Mouse (Mus musculus): ENCODE results near the gene Nxpe2. TPM values are rescaled to one million over a fixed set of nuclear protein-coding genes. Genes with fewer than 3 reads are reported as not detected.
A peak's percentile ranks its signal among the peaks of the same experiment; 100 is the strongest.
"Not testable (repeated sequence)": the region's sequence is repeated elsewhere in the genome, so short reads cannot be mapped to it uniquely, and the experiment has no call there.

The Nxpe2 gene
- polyA plus RNA-seq, 1 experiment, result 1.4 TPM

GRCm38 (mm10) chr9:48303564-48303963, 49.7 kb downstream of the Nxpe2 start:
- 0 out of 2 replicates have a peak, but pooled peaks have one; percentile 5 for TF ChIP-seq CTCF (conservative IDR thresholded peaks at IDR 0.05; ENCODE audit: insufficient read depth, insufficient read length, low read depth, low read length)
- not testable (repeated sequence) for H3K27ac ChIP-seq (ENCODE audit: insufficient read depth, low read depth, low read length); H3K36me3 ChIP-seq (ENCODE audit: control insufficient read depth, insufficient read depth, low read length); H3K4me1 ChIP-seq (ENCODE audit: control insufficient read depth, insufficient read depth, low read length); H3K27me3 ChIP-seq (replicated peaks; ENCODE audit: control insufficient read depth, insufficient read depth, low read length); H3K4me3 ChIP-seq (ENCODE audit: insufficient read depth, low read depth, low read length)
- DNase-seq, result peak; percentile 46
- 54% methylated on average over 5 of the region's 5 CpGs for WGBS

- no peak for DNase-seq
- no peak for TF ChIP-seq POLR2A (IDR thresholded peaks at IDR 0.05; ENCODE audit: low read depth, low read length)
- no peak for TF ChIP-seq CTCF (conservative IDR thresholded peaks at IDR 0.05; ENCODE audit: insufficient read depth, insufficient read length, low read depth, low read length)
Measured at GRCm38 (mm10) chr9:48298983-48299382, 54.3 kb downstream of the Nxpe2 start.

GRCm38 (mm10) chr9:48294754-48295153, 58.5 kb downstream of the Nxpe2 start:
- H3K4me3 ChIP-seq (ENCODE audit: insufficient read depth, low read depth, low read length), result no peak overlapping the region
- TF ChIP-seq POLR2A (IDR thresholded peaks at IDR 0.05; ENCODE audit: low read depth, low read length) (no peak), CTCF (conservative IDR thresholded peaks at IDR 0.05; ENCODE audit: insufficient read depth, insufficient read length, low read depth, low read length) (no peak)
- DNase-seq, result no peak
- WGBS, result 67% methylated on average over 2 of the region's 2 CpGs
- H3K27me3 ChIP-seq (replicated peaks; ENCODE audit: control insufficient read depth, insufficient read depth, low read length), result no peaks in the 10 kb centered on the region
- H3K36me3 ChIP-seq (ENCODE audit: control insufficient read depth, insufficient read depth, low read length), result no peaks in the 10 kb centered on the region
- no peak overlapping the region for H3K27ac ChIP-seq (ENCODE audit: insufficient read depth, low read depth, low read length)
- H3K4me1 ChIP-seq (ENCODE audit: control insufficient read depth, insufficient read depth, low read length), result no peaks in the 10 kb centered on the region

More at GRCm38 (mm10) chr9:48298983-48299382, 54.3 kb downstream of the Nxpe2 start:
- no peaks in the 10 kb centered on the region for H3K27me3 ChIP-seq (replicated peaks; ENCODE audit: control insufficient read depth, insufficient read depth, low read length)
- H3K4me1 ChIP-seq (ENCODE audit: control insufficient read depth, insufficient read depth, low read length), result no peaks in the 10 kb centered on the region
- no peak overlapping the region for H3K27ac ChIP-seq (ENCODE audit: insufficient read depth, low read depth, low read length)
- H3K4me3 ChIP-seq (ENCODE audit: insufficient read depth, low read depth, low read length), result no peak overlapping the region
- 79% methylated on average over 7 of the region's 7 CpGs for WGBS
- H3K36me3 ChIP-seq (ENCODE audit: control insufficient read depth, insufficient read depth, low read length), result no peaks in the 10 kb centered on the region

DNA sequence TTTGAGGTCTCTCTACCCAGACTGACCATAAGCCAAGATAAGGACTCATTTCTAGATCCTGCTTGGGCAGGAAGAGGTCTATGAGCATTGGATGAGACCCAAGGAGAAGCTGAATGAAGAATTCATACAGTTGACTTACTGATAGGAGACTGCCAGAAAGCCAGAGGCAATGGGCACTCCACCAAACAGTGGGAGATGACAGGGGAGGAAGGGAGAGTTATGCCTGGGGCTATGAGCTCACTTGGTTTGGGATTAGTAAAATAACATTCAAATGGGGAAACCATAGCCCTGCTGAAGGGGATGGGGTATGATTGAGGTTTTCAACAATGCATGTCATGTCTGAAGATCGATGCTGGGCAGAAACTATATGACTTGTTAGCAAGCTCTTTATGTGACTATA, 63.0 kb downstream of the Nxpe2 start:
- H3K27me3 ChIP-seq (replicated peaks; ENCODE audit: control insufficient read depth, insufficient read depth, low read length), result no peaks in the 10 kb centered on the region
- no peaks in the 10 kb centered on the region for H3K36me3 ChIP-seq (ENCODE audit: control insufficient read depth, insufficient read depth, low read length)
- WGBS, result 98% methylated on average over 1 of the region's 1 CpGs
- H3K4me3 ChIP-seq (ENCODE audit: insufficient read depth, low read depth, low read length), result no peak overlapping the region
- no peak overlapping the region for H3K27ac ChIP-seq (ENCODE audit: insufficient read depth, low read depth, low read length)
- H3K4me1 ChIP-seq (ENCODE audit: control insufficient read depth, insufficient read depth, low read length), result no peaks in the 10 kb centered on the region
- TF ChIP-seq POLR2A (IDR thresholded peaks at IDR 0.05; ENCODE audit: low read depth, low read length) (no peak), CTCF (conservative IDR thresholded peaks at IDR 0.05; ENCODE audit: insufficient read depth, insufficient read length, low read depth, low read length) (no peak)
- no peak for DNase-seq

DNA sequence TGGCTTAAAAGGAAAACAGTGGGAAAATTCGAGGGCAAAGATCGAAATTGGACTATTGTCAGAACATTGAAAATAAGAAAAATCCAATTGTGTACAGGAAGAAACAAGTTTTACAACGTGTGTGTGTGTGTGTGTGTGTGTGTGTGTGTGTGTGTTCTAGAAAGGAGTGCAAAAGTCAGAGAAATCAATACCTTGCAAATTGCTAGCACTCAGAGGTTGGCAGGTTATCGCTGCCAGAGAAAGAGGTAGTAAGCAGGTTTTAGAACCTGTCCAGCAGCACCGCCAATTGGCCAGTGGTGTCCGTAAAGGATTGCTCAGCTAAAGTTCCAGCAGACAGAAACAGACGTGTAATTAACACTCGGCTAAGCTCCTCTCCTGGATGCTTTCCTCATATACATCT, 69.0 kb downstream of the Nxpe2 start:
- DNase-seq, result no peak
- no peak overlapping the region for H3K27ac ChIP-seq (ENCODE audit: insufficient read depth, low read depth, low read length)
- TF ChIP-seq CTCF (conservative IDR thresholded peaks at IDR 0.05; ENCODE audit: insufficient read depth, insufficient read length, low read depth, low read length), result no peak; the same call in 1 of the 2 replicates
- TF ChIP-seq POLR2A (IDR thresholded peaks at IDR 0.05; ENCODE audit: low read depth, low read length), result no peak
- no peak overlapping the region for H3K4me3 ChIP-seq (ENCODE audit: insufficient read depth, low read depth, low read length)
- no peaks in the 10 kb centered on the region for H3K27me3 ChIP-seq (replicated peaks; ENCODE audit: control insufficient read depth, insufficient read depth, low read length)
- H3K4me1 ChIP-seq (ENCODE audit: control insufficient read depth, insufficient read depth, low read length), result no peaks in the 10 kb centered on the region
- WGBS, result 86% methylated on average over 8 of the region's 8 CpGs
- no peaks in the 10 kb centered on the region for H3K36me3 ChIP-seq (ENCODE audit: control insufficient read depth, insufficient read depth, low read length)

GRCm38 (mm10) chr9:48276831-48277230, 76.4 kb downstream of the Nxpe2 start:
- TF ChIP-seq CTCF (conservative IDR thresholded peaks at IDR 0.05; ENCODE audit: insufficient read depth, insufficient read length, low read depth, low read length) (no peak), POLR2A (IDR thresholded peaks at IDR 0.05; ENCODE audit: low read depth, low read length) (no peak)
- Histone ChIP-seq H3K4me3 (ENCODE audit: insufficient read depth, low read depth, low read length) (no peak overlapping the region), H3K4me1 (ENCODE audit: control insufficient read depth, insufficient read depth, low read length) (no peaks in the 10 kb centered on the region), H3K27ac (ENCODE audit: insufficient read depth, low read depth, low read length) (no peak overlapping the region), H3K36me3 (ENCODE audit: control insufficient read depth, insufficient read depth, low read length) (no peaks in the 10 kb centered on the region), H3K27me3 (replicated peaks; ENCODE audit: control insufficient read depth, insufficient read depth, low read length) (no peaks in the 10 kb centered on the region)
- 89% methylated on average over 15 of the region's 15 CpGs for WGBS
- DNase-seq, result no peak

Other genes with a start within 250 kb of the Nxpe2 start
- gene Nxpe4, start 191.4 kb downstream of the Nxpe2 start, polyA plus RNA-seq (2012; rRNA removed), result 0.95 and 0.96 TPM in 2 replicates
- gene Rexo2, start 127.2 kb upstream of the Nxpe2 start, polyA plus RNA-seq (2012; rRNA removed), result 73.1 and 77.4 TPM in 2 replicates
- gene Rbm7, start 141.8 kb upstream of the Nxpe2 start, polyA plus RNA-seq (2012; rRNA removed), result 22.7 and 23.9 TPM in 2 replicates
- gene Gm5617, start 142.0 kb upstream of the Nxpe2 start, polyA plus RNA-seq (2012; rRNA removed), result 159 and 174 TPM in 2 replicates